In genomic region chr2:112196859-112197258, GRCm38 (mm10) we compare ENCODE assay signal across 8 mouse cellular contexts. TPM values are rescaled to one million over a fixed set of nuclear protein-coding genes. Genes with fewer than 3 reads are reported as not detected.
A peak's percentile ranks its signal among the peaks of the same experiment; 100 is the strongest.
DNase-seq lines count a peak whose midpoint lies in the region; ATAC-seq and TF ChIP-seq lines count a peak whose summit lies in the region.

No protein-coding gene starts in this region.

- no peaks in the 10 kb centered on the region for H3K9me3 ChIP-seq in liver, embryonic 11.5 days (ENCODE audit: control insufficient read depth, low read length)

- CTCF ChIA-PET in Patski (lab: Charles Lee), result interaction anchor here (0.6 to 2.2 kb wide), 15 partner anchors 12 to 286 kb away, joined by 3 to 12 read pairs (median 4); partner anchors contain the start of gene Nutm1

- no peaks in the 10 kb centered on the region for H3K27me3 ChIP-seq in liver, embryonic 11.5 days (replicated peaks; ENCODE audit: control insufficient read depth, insufficient read depth, low read length)
- no peaks in the 10 kb centered on the region for H3K27me3 ChIP-seq in Patski

- in situ Hi-C loops in Patski (cut with MboI; ENCODE audit: low pct_unique_long_range_greater_than_20kb), result no loop called here

- H3K27ac ChIP-seq in liver, embryonic 11.5 days (ENCODE audit: low read depth, low read length), result no peak overlapping the region

- ATAC-seq in liver, embryonic 11.5 days (replicated peaks; ENCODE audit: low FRiP score), result no peak; the same call in 1 of the 2 replicates
- ATAC-seq in Patski, result peak; percentile 71

- no peak overlapping the region for H3K4me2 ChIP-seq in liver, embryonic 11.5 days

- no peak overlapping the region for H3K9ac ChIP-seq in liver, embryonic 11.5 days (ENCODE audit: low read depth, low read length)

- no peaks in the 10 kb centered on the region for H3K36me3 ChIP-seq in liver, embryonic 11.5 days (ENCODE audit: control insufficient read depth, insufficient read depth, low read length)

- TF ChIP-seq CTCF in Patski (IDR thresholded peaks at IDR 0.05), result peak; percentile 89

- H3K4me3 ChIP-seq in liver, embryonic 11.5 days (ENCODE audit: low read depth, low read length), result no peak overlapping the region

- DNase-seq in liver, result peak; percentile 10
- DNase-seq in liver, embryonic 11.5 days (ENCODE audit: low spot score), result no peak
- no peak for DNase-seq in Patski (ENCODE audit: low read depth, low spot score)
- DNase-seq in cerebellum, adult 9-11 months, result peak; percentile 18
- peak; percentile 20 to 60 for DNase-seq in frontal cortex, postnatal 36 days (ENCODE audit: low spot score in 2 of 2)
- DNase-seq in large intestine, adult 2 months (ENCODE audit: low read depth, low spot score), result peak; percentile 19
- DNase-seq in mesoderm, embryonic 11.5 days (ENCODE audit: low read depth, low spot score), result peak; percentile 77
- peak; percentile 47 for DNase-seq in thymus, postnatal 14 days

- no peaks in the 10 kb centered on the region for H3K4me1 ChIP-seq in liver, embryonic 11.5 days (replicated peaks; ENCODE audit: control insufficient read depth, insufficient read depth, low read length)

- POLR2A ChIA-PET in Patski (lab: Charles Lee), result no interaction called here

- WGBS in liver, embryonic 11.5 days, result 0% methylated on average over 2 of the region's 2 CpGs
- WGBS in large intestine, adult 2 months, result 3% methylated on average over 2 of the region's 2 CpGs

RNA-seq across cellular contexts. Expression of gene Lpcat4, which starts 42.4 kb away (rescaled TPM):
- polyA plus RNA-seq in liver, embryonic 11.5 days (2014; fragmentation: Nextera tagmentation; extraction: Ambion mirVana), result 14.6 and 15.0 TPM in 2 replicates
- polyA plus RNA-seq in Patski (2021), result 46.9 TPM
- 55.7 and 150 TPM in 2 replicates for polyA plus RNA-seq in large intestine, adult 2 months (2012; rRNA removed)

RNA-seq across cellular contexts. Expression of gene Olfr1318, which starts 42.9 kb away (rescaled TPM):
- polyA plus RNA-seq in liver, embryonic 11.5 days (2014; fragmentation: Nextera tagmentation; extraction: Ambion mirVana), result 0.19 TPM in 1 of 2 replicates, not detected in the other
- polyA plus RNA-seq in Patski (2021), result 0.13 TPM
- polyA plus RNA-seq in large intestine, adult 2 months (2012; rRNA removed), result not detected in 2 replicates

RNA-seq across cellular contexts. Expression of gene Olfr1317, which starts 56.7 kb away (rescaled TPM):
- not detected in 2 replicates for polyA plus RNA-seq in liver, embryonic 11.5 days (2014; fragmentation: Nextera tagmentation; extraction: Ambion mirVana)
- 0.12 TPM for polyA plus RNA-seq in Patski (2021)
- not detected in 2 replicates for polyA plus RNA-seq in large intestine, adult 2 months (2012; rRNA removed)

Comparison
In these comparisons a context has a peak if more than half of its experiments do, and no peak if none do; other contexts are left out.
1. DNase-seq: peak in liver (single experiment), cerebellum, adult 9-11 months (single experiment), frontal cortex, postnatal 36 days (2 of 2), large intestine, adult 2 months (single experiment), mesoderm, embryonic 11.5 days (single experiment) and thymus, postnatal 14 days (single experiment); none in liver, embryonic 11.5 days (single experiment) and Patski (single experiment).